Mouse (Mus musculus) stomach, postnatal 0 days (tissue): ENCODE results near the gene Gbp3.

ENCODE experiments used
- CTCF ChIP-seq: IDR thresholded peaks from 2 replicates; pipeline ENCODE4 v1.5.1; 2016; ENCODE audit warnings: antibody characterized with exemption, low read depth, mild to moderate bottlenecking, moderate library complexity
- EP300 ChIP-seq: optimal IDR thresholded peaks from 2 replicates; pipeline ENCODE3; 2016; ENCODE audit warnings: antibody characterized with exemption

DNA sequence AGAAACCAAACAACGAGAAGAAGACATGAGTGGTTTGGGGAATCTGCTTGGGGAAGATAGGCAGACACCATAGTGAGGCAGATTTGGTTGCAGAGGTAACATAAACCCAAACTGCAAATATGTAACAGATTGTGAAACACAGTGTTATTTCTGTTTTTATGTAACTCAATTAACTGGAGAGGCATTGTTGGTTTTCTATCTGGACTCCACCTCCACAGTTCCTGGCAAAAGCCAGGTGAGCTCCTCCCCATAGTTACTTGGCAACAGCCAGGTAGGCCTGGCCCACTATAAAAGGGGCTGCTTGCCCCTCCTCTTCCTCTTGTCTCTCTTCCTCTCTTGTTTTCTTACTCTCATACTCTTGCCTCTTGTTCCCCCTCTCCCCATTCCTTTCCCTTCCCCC is 5.2 kb upstream of the Gbp3 start:
- TF ChIP-seq CTCF (no peak), EP300 (no peak)
